ENCODE assay signal across 26 mouse cellular contexts in genomic region chr6:137180636-137181035, GRCm38 (mm10).
"Had no signal": no experiment of that assay in that cellular context is flagged by ENCODE, and none has a peak within 500 bp of the region (broad histone marks: within the 10 kb centered on the region; RNA-seq: fewer than 3 reads in every experiment).

No protein-coding gene starts in this region.

- H3K9me3 ChIP-seq: forebrain, embryonic 15.5 days; heart, embryonic 10.5 days; heart, embryonic 13.5 days; heart, embryonic 15.5 days; hindbrain, embryonic 13.5 days; hindbrain, embryonic 15.5 days; intestine, embryonic 15.5 days; kidney, embryonic 15.5 days; limb, embryonic 13.5 days; limb, embryonic 15.5 days had no signal

- H3K27ac ChIP-seq: forebrain, embryonic 15.5 days; heart, embryonic 10.5 days; heart, embryonic 13.5 days; heart, embryonic 15.5 days; hindbrain, embryonic 13.5 days; hindbrain, embryonic 15.5 days; hindbrain, postnatal 0 days; intestine, embryonic 15.5 days; kidney, embryonic 15.5 days; kidney, postnatal 0 days; limb, embryonic 13.5 days; limb, embryonic 15.5 days had no signal

- H3K27me3 ChIP-seq: forebrain, embryonic 15.5 days; heart, embryonic 15.5 days; hindbrain, embryonic 13.5 days; hindbrain, embryonic 15.5 days; intestine, embryonic 15.5 days; limb, embryonic 15.5 days had no signal

- H3K9ac ChIP-seq: forebrain, embryonic 15.5 days; forebrain, postnatal 0 days; heart, embryonic 13.5 days; heart, embryonic 15.5 days; hindbrain, embryonic 13.5 days; hindbrain, embryonic 15.5 days; intestine, embryonic 15.5 days; kidney, embryonic 15.5 days; limb, embryonic 13.5 days; limb, embryonic 15.5 days had no signal

- ATAC-seq: forebrain, embryonic 15.5 days; forebrain, postnatal 0 days; hindbrain, postnatal 0 days; intestine, embryonic 15.5 days had no signal

- DNase-seq: gastrocnemius, postnatal 14 days; gastrocnemius, postnatal 36 days; heart, adult 18-20 months; heart, postnatal 14 days; heart, postnatal 36 days; kidney, adult 11 months; kidney, adult 2 months; kidney, adult 9 months; kidney, postnatal 14 days; kidney, postnatal 36 days; layer of hippocampus, adult 9-11 months; layer of hippocampus, postnatal 36 days; left cerebral cortex, postnatal 4 days had no signal

- H3K36me3 ChIP-seq: forebrain, embryonic 15.5 days; heart, embryonic 10.5 days; heart, embryonic 13.5 days; heart, embryonic 15.5 days; hindbrain, embryonic 13.5 days; hindbrain, embryonic 15.5 days; intestine, embryonic 15.5 days; kidney, embryonic 15.5 days; limb, embryonic 13.5 days; limb, embryonic 15.5 days had no signal

- H3K4me1 ChIP-seq: hindbrain, embryonic 15.5 days had no signal

- H3K4me2 ChIP-seq: forebrain, embryonic 15.5 days; heart, embryonic 13.5 days; heart, embryonic 15.5 days; hindbrain, embryonic 13.5 days; hindbrain, embryonic 15.5 days; intestine, embryonic 15.5 days; kidney, embryonic 15.5 days; limb, embryonic 13.5 days; limb, embryonic 15.5 days had no signal

- H3K4me3 ChIP-seq: forebrain, embryonic 15.5 days; heart, embryonic 10.5 days; heart, embryonic 13.5 days; heart, embryonic 15.5 days; hindbrain, embryonic 13.5 days; hindbrain, embryonic 15.5 days; intestine, embryonic 15.5 days; kidney, embryonic 15.5 days; limb, embryonic 13.5 days; limb, embryonic 15.5 days had no signal
